Mouse (Mus musculus) CH12.LX (cell line): ENCODE data around the gene Vcan. TPM values are rescaled to one million over a fixed set of nuclear protein-coding genes. Genes with fewer than 3 reads are reported as not detected.

Experiments used
- DNase-seq: peaks from one replicate; pipeline ENCODE4 v3.0.0-alpha.2; 2013; ENCODE audit errors: extremely low read depth
- H3K27ac ChIP-seq: 2 replicates; pipeline ENCODE4 v1.5.1; 2012; ENCODE audit warnings: low read depth, mild to moderate bottlenecking, control low read depth, moderate library complexity; ENCODE audit not compliant: insufficient read depth
- H3K27me3 ChIP-seq: replicated peaks from 2 replicates; pipeline ENCODE3; 2012; ENCODE audit warnings: inconsistent platforms
- H3K36me3 ChIP-seq, 2 experiments: replicated peaks in 1 of 2; 2 replicates each; pipeline versions ENCODE3 to v1.6.1; 2012; ENCODE audit warnings: inconsistent platforms in 1 of 2, low read length in 1 of 2, mild to moderate bottlenecking in 1 of 2, mixed read lengths in 1 of 2, moderate library complexity in 1 of 2; ENCODE audit not compliant: control insufficient read depth in 1 of 2, insufficient read depth in 1 of 2
- H3K4me1 ChIP-seq, 2 experiments: 2 replicates each; pipeline ENCODE4 v1.6.1; 2012; ENCODE audit warnings: inconsistent platforms in 1 of 2, moderate library complexity in 1 of 2; ENCODE audit not compliant: insufficient read depth in 2 of 2, control insufficient read depth in 1 of 2
- H3K4me2 ChIP-seq: 2 replicates; pipeline ENCODE4 v1.6.1; 2012; ENCODE audit warnings: low read depth, mild to moderate bottlenecking, control low read depth; ENCODE audit not compliant: poor library complexity, insufficient read depth, severe bottlenecking
- H3K4me3 ChIP-seq, 3 experiments: fragments of 150-350 bp in 1 of 3; sonication (generic) in 1 of 3; replicated peaks in 1 of 3; 2 replicates each; pipeline versions ENCODE3 to v1.5.1; 2011 to 2012; ENCODE audit warnings: low read depth in 2 of 3, low read length in 2 of 3, mild to moderate bottlenecking in 2 of 3, moderate library complexity in 2 of 3, control low read depth in 1 of 3, improper control_type of control experiment in 1 of 3, inconsistent platforms in 1 of 3, mixed read lengths in 1 of 3; ENCODE audit not compliant: poor library complexity in 1 of 3
- H3K79me2 ChIP-seq: replicated peaks from 2 replicates; pipeline ENCODE4 v1.6.1; 2012; ENCODE audit warnings: mild to moderate bottlenecking, moderate library complexity; ENCODE audit not compliant: control insufficient read depth, poor library complexity, insufficient read depth, severe bottlenecking; ENCODE audit errors: extremely low read depth
- H3K9ac ChIP-seq: 2 replicates; pipeline ENCODE4 v1.6.1; 2012; ENCODE audit warnings: low read depth, mild to moderate bottlenecking, control low read depth, moderate library complexity; ENCODE audit not compliant: insufficient read depth
- H3K9me3 ChIP-seq: replicated peaks from 2 replicates; pipeline ENCODE3; 2012; ENCODE audit warnings: low read length, inconsistent platforms, mixed read lengths
- CHD1 ChIP-seq: IDR thresholded peaks from 2 replicates; pipeline ENCODE4 v1.6.1; 2012; ENCODE audit warnings: low read depth, low read length, improper control_type of control experiment, inconsistent platforms
- ELF1 ChIP-seq: IDR thresholded peaks from 2 replicates; pipeline ENCODE4 v1.6.1; 2014; ENCODE audit warnings: low read depth, mild to moderate bottlenecking, inconsistent platforms, low read length, improper control_type of control experiment
- EP300 ChIP-seq: IDR thresholded peaks from 2 replicates; pipeline ENCODE4 v1.6.1; 2011; ENCODE audit warnings: low read length, improper control_type of control experiment
- GABPA ChIP-seq: IDR thresholded peaks from 2 replicates; pipeline ENCODE4 v1.6.1; 2012; ENCODE audit warnings: low read depth, low read length, improper control_type of control experiment, inconsistent platforms; ENCODE audit not compliant: insufficient replicate concordance
- HCFC1 ChIP-seq: IDR thresholded peaks from 2 replicates; pipeline ENCODE4 v1.6.1; 2012; ENCODE audit warnings: low read depth, mild to moderate bottlenecking, inconsistent platforms, low read length, improper control_type of control experiment
- KAT2A ChIP-seq: IDR thresholded peaks from 2 replicates; pipeline ENCODE4 v1.6.1; 2012; ENCODE audit warnings: low read length, improper control_type of control experiment, inconsistent platforms; ENCODE audit not compliant: insufficient replicate concordance
- MAZ ChIP-seq: IDR thresholded peaks from 2 replicates; pipeline ENCODE4 v1.6.1; 2012; ENCODE audit warnings: low read depth, mild to moderate bottlenecking, inconsistent platforms, low read length, improper control_type of control experiment, moderate library complexity
- MXI1 ChIP-seq: IDR thresholded peaks from 2 replicates; pipeline ENCODE4 v1.6.1; 2011; ENCODE audit warnings: mild to moderate bottlenecking, low read depth, low read length, improper control_type of control experiment
- PAX5 ChIP-seq: IDR thresholded peaks from 2 replicates; pipeline ENCODE4 v1.6.1; 2012; ENCODE audit warnings: low read length, inconsistent platforms, mixed read lengths
- POLR2AphosphoS2 ChIP-seq: IDR thresholded peaks from 2 replicates; pipeline ENCODE4 v1.6.1; 2011; ENCODE audit warnings: low read depth, low read length, improper control_type of control experiment
- RCOR1 ChIP-seq: conservative IDR thresholded peaks from 2 replicates; pipeline ENCODE4 v1.6.1; 2012; ENCODE audit warnings: low read depth, mild to moderate bottlenecking, inconsistent platforms, low read length, improper control_type of control experiment
- SIN3A ChIP-seq: IDR thresholded peaks from 2 replicates; pipeline ENCODE4 v1.6.1; 2012; ENCODE audit warnings: low read length, improper control_type of control experiment, inconsistent platforms
- UBTF ChIP-seq: IDR thresholded peaks from 2 replicates; pipeline ENCODE4 v1.6.1; 2012; ENCODE audit warnings: low read depth, mild to moderate bottlenecking, inconsistent platforms, low read length, improper control_type of control experiment, moderate library complexity
- USF2 ChIP-seq: conservative IDR thresholded peaks from 2 replicates; pipeline ENCODE4 v1.6.1; 2011; ENCODE audit warnings: low read depth, low read length, improper control_type of control experiment
- ZC3H11A ChIP-seq: IDR thresholded peaks from 2 replicates; pipeline ENCODE4 v1.6.1; 2012; ENCODE audit warnings: low read depth, mild to moderate bottlenecking, inconsistent platforms, low read length, improper control_type of control experiment
- ZMIZ1 ChIP-seq: IDR thresholded peaks from 2 replicates; pipeline ENCODE4 v1.6.1; 2012; ENCODE audit warnings: low read depth, mild to moderate bottlenecking, inconsistent platforms, low read length, improper control_type of control experiment
- ZNF384 ChIP-seq: IDR thresholded peaks from 2 replicates; pipeline ENCODE4 v1.6.1; 2012; ENCODE audit warnings: low read depth, low read length, improper control_type of control experiment, inconsistent platforms
- dilution Hi-C: fragments of 300-500 bp; cut with MboI; formaldehyde crosslinking; loops from 2 replicates; pipeline ENCODE4 v1.14.3; 2020; ENCODE audit warnings: low sequenced_read_pairs; ENCODE audit not compliant: extremely low pct_unique_long_range_greater_than_20kb, extremely low pct_ligation_motif_present
- in situ Hi-C: fragments of 300-500 bp; cut with MboI; formaldehyde crosslinking; loops from 3 replicates; pipeline ENCODE4 v1.14.3; 2019; ENCODE audit warnings: low sequenced_read_pairs, low pct_ligation_motif_present, low pct_unique_long_range_greater_than_20kb, mixed read lengths
- polyA plus RNA-seq: library from polyadenylated mRNA; unstranded; fragments of >175 nt; gene quantifications from 2 replicates; pipeline ENCODE4 v1.2.1, GENCODE M21; 2012; ENCODE audit warnings: low read depth; ENCODE audit not compliant: insufficient read length
- total RNA-seq, 2 experiments: library from RNA; depleted of rRNA; stranded (reverse); fragments of 300-350 nt in 1 of 2; fragments of >200 nt in 1 of 2; gene quantifications; 2 replicates each; pipeline ENCODE4 v1.2.3; 2012 to 2014

The Vcan gene
- total and polyA plus RNA-seq, 3 experiments = 0.04 to 0.23 (median 0.07) TPM

DNA sequence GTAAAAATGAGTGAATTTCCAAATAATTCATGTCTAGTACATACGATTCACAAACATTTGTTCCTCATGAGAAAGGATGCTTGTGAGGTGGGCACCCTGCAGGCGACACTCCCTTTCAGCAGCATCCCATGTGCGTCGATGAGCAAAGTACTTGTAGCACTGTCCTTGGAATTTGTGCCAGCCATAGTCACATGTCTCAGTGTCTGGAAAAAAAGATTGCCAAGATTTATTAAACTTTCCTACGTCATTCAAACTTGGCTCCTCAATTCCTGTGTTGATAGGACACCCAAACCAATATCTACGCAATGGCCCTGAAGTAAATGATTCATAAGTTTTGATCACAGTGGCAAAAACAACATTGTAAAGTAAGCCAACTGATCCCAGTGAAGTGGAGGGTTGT is 62.6 kb downstream of the Vcan start:
- no peak for DNase-seq
- in situ Hi-C loops = loop anchor here (25.0 kb wide), 1 partner anchor 1158 kb away; no protein-coding TSS in a partner anchor
- Histone ChIP-seq H3K4me3 (no peak overlapping the region), H3K79me2 (no peaks in the 10 kb centered on the region), H3K9me3 (no peaks in the 10 kb centered on the region), H3K36me3 (no peaks in the 10 kb centered on the region), H3K9ac (no peak overlapping the region), H3K4me1 (no peaks in the 10 kb centered on the region), H3K27me3 (no peaks in the 10 kb centered on the region), H3K27ac (no peak overlapping the region), H3K4me2 (no peak overlapping the region)
- TF ChIP-seq EP300 (no peak), GABPA (no peak), POLR2AphosphoS2 (no peak), ELF1 (no peak), ZMIZ1 (no peak)
- dilution Hi-C loops = no loop called here

DNA sequence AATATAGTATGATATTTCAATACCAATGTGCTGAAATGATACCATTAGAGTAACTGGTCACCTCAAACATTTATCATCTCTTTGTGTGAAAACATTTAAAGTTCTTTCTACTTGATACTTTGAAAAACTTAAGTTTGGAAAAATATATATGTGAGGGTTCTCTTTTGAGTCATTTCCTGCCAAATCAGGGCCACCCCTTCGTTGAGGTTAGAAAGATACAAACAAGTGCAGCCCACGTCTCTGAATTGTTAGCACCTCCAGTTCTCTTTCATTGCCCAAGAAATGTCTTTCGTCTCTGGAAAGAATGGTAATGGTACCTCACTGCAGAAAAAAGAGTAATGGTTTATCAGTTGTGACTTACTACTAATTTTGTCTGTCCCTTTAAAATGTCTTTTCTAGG is 71.8 kb downstream of the Vcan start:
- H3K27me3 ChIP-seq = no peaks in the 10 kb centered on the region
- no peak overlapping the region for H3K4me2 ChIP-seq
- H3K36me3 ChIP-seq = no peaks in the 10 kb centered on the region
- no peak overlapping the region for H3K27ac ChIP-seq
- dilution Hi-C loops (no loop called here), in situ Hi-C loops (no loop called here)
- TF ChIP-seq ZNF384 (no peak), SIN3A (no peak), RCOR1 (no peak), GABPA (no peak), MXI1 (no peak), CHD1 (no peak), USF2 (no peak), ZC3H11A (no peak), KAT2A (no peak), HCFC1 (no peak), MAZ (no peak), EP300 (no peak), PAX5 (no peak), UBTF (no peak)
- no peaks in the 10 kb centered on the region for H3K4me1 ChIP-seq
- H3K4me3 ChIP-seq = no peak overlapping the region
- no peaks in the 10 kb centered on the region for H3K9me3 ChIP-seq
- no peak overlapping the region for H3K9ac ChIP-seq
- no peaks in the 10 kb centered on the region for H3K79me2 ChIP-seq
- no peak for DNase-seq
